Mouse (Mus musculus) forebrain, embryonic 13.5 days (tissue): ENCODE data around the gene Stam. TPM values are rescaled to one million over a fixed set of nuclear protein-coding genes. Genes with fewer than 3 reads are reported as not detected.

Experiments
- ATAC-seq: fragments of 200-750 bp; cut with Nextera tagmentation; 2 replicates; pipeline ENCODE4 v1.8.0; 2017
- H3K27ac ChIP-seq: fragments of 300-500 bp; sonication (generic); 2 replicates; pipeline ENCODE4 v1.5.1; 2015; ENCODE audit warnings: inconsistent platforms, mild to moderate bottlenecking, moderate library complexity
- H3K27me3 ChIP-seq: fragments of 300-500 bp; sonication (generic); 2 replicates; pipeline ENCODE4 v1.6.1; 2015; ENCODE audit warnings: mild to moderate bottlenecking, inconsistent platforms
- H3K36me3 ChIP-seq: fragments of 300-500 bp; sonication (generic); 2 replicates; pipeline ENCODE4 v1.6.1; 2015; ENCODE audit warnings: mild to moderate bottlenecking, inconsistent platforms; ENCODE audit not compliant: poor library complexity, severe bottlenecking
- H3K4me1 ChIP-seq: fragments of 300-500 bp; sonication (generic); 2 replicates; pipeline ENCODE4 v1.6.1; 2015; ENCODE audit warnings: inconsistent platforms
- H3K4me2 ChIP-seq: fragments of 300-500 bp; sonication (generic); 2 replicates; pipeline ENCODE4 v1.6.1; 2015; ENCODE audit warnings: inconsistent platforms, mild to moderate bottlenecking, moderate library complexity
- H3K4me3 ChIP-seq: fragments of 300-500 bp; sonication (generic); 2 replicates; pipeline ENCODE4 v1.5.1; 2015; ENCODE audit warnings: mild to moderate bottlenecking, inconsistent platforms
- H3K9ac ChIP-seq: fragments of 300-500 bp; sonication (generic); 2 replicates; pipeline ENCODE4 v1.6.1; 2015; ENCODE audit warnings: mild to moderate bottlenecking, inconsistent platforms
- H3K9me3 ChIP-seq: fragments of 300-500 bp; sonication (generic); replicated peaks from 2 replicates; pipeline ENCODE4 v1.6.1; 2016; ENCODE audit warnings: inconsistent platforms
- WGBS: fragments of 180-500 bp; shearing (Covaris S2); methylation state at CpG from one replicate; pipeline ENCODE4 v1.1.7; 2015; 5-methylcytosine and 5-hydroxymethylcytosine counted together
- polyA plus RNA-seq: library from polyadenylated mRNA; unstranded; fragments of >200 nt; fragmentation: Nextera tagmentation; extraction: Ambion mirVana; gene quantifications from 2 replicates; pipeline ENCODE4 v1.2.1, GENCODE M21; 2015

The Stam gene
- polyA plus RNA-seq, 1 experiment from 2014 or later: 108 TPM

GRCm38 (mm10) chr2:14130641-14131339 lies 56.9 kb downstream of the Stam start:
- no peak for ATAC-seq
- H3K36me3 ChIP-seq: peaks cover 34% of the 10 kb centered on the region
- no peak overlapping the region for H3K4me2 ChIP-seq
- no peak overlapping the region for H3K9ac ChIP-seq
- WGBS: 92% methylated on average over 12 of the region's 12 CpGs
- H3K9me3 ChIP-seq: no peaks in the 10 kb centered on the region
- no peak overlapping the region for H3K4me3 ChIP-seq
- H3K27me3 ChIP-seq: no peaks in the 10 kb centered on the region
- no peaks in the 10 kb centered on the region for H3K4me1 ChIP-seq
- H3K27ac ChIP-seq: no peak overlapping the region

GRCm38 (mm10) chr2:14132468-14133326 lies 58.8 kb downstream of the Stam start:
- Histone ChIP-seq H3K4me1 (no peaks in the 10 kb centered on the region), H3K36me3 (peaks cover 36% of the 10 kb centered on the region), H3K9ac (no peak overlapping the region), H3K27ac (no peak overlapping the region), H3K9me3 (no peaks in the 10 kb centered on the region), H3K27me3 (no peaks in the 10 kb centered on the region), H3K4me2 (no peak overlapping the region), H3K4me3 (no peak overlapping the region)
- WGBS: 90% methylated on average over 4 of the region's 4 CpGs
- peak; percentile 72; the same call in 1 of the 2 replicates for ATAC-seq

GRCm38 (mm10) chr2:14136906-14137305 lies 63.0 kb downstream of the Stam start:
- no peak overlapping the region for H3K9ac ChIP-seq
- no peaks in the 10 kb centered on the region for H3K27me3 ChIP-seq
- no peak for ATAC-seq
- H3K4me3 ChIP-seq: no peak overlapping the region
- no peak overlapping the region for H3K4me2 ChIP-seq
- H3K9me3 ChIP-seq: no peaks in the 10 kb centered on the region
- no peaks in the 10 kb centered on the region for H3K4me1 ChIP-seq
- peaks cover 38% of the 10 kb centered on the region for H3K36me3 ChIP-seq
- H3K27ac ChIP-seq: no peak overlapping the region
- 66% methylated on average over 3 of the region's 3 CpGs for WGBS

DNA sequence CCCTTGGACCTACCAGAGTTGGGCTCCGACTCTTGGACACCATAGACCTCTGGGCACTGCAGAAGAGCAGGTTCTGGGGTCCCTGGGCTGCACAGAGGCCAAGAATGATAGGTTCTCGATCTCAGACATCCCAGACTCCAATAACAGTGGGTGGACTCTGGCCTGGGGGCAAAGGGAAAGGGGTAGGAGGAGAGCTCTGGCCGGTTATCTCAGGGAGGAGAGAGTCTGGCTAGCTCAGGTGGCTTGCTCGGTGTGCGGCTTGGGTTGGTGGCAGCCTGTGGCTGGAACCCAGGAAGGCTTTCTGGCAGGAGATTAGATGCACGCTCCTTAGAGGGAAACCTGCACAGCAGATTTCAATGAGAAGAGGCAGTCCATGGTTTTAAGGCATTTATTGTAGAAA lies 65.7 kb downstream of the Stam start:
- H3K27me3 ChIP-seq: no peaks in the 10 kb centered on the region
- H3K36me3 ChIP-seq: peaks cover 52% of the 10 kb centered on the region
- ATAC-seq: no peak; the same call in 1 of the 2 replicates
- no peaks in the 10 kb centered on the region for H3K4me1 ChIP-seq
- H3K9me3 ChIP-seq: no peaks in the 10 kb centered on the region
- H3K4me2 ChIP-seq: no peak overlapping the region
- WGBS: 82% methylated on average over 6 of the region's 6 CpGs
- no peak overlapping the region for H3K27ac ChIP-seq
- H3K4me3 ChIP-seq: no peak overlapping the region
- no peak overlapping the region for H3K9ac ChIP-seq

DNA sequence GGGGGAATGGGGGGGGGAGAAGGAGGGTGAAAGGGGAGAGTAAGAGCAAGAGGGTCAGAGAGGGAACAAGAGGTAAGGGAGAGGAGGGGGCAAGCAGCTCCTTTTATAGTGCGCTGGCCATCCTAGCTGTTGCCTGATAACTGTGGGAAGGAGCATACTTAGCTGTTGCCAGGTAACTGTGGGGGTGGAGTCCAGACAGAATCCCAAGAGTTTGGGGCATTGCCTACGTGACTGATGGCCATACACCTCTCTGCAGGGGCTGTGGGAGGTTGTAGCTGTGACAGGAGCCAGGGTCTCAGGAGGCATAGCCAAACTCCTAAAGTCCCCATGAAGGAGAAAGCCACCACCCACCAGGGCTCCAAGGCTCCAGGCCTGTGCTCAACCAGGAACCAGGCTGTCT lies 66.1 kb downstream of the Stam start:
- H3K9me3 ChIP-seq: no peaks in the 10 kb centered on the region
- WGBS: 60% methylated on average over 2 of the region's 2 CpGs
- H3K4me3 ChIP-seq: no peak overlapping the region
- H3K27me3 ChIP-seq: no peaks in the 10 kb centered on the region
- H3K27ac ChIP-seq: no peak overlapping the region
- peaks cover 56% of the 10 kb centered on the region for H3K36me3 ChIP-seq
- no peak overlapping the region for H3K9ac ChIP-seq
- no peak overlapping the region for H3K4me2 ChIP-seq
- no peaks in the 10 kb centered on the region for H3K4me1 ChIP-seq
- ATAC-seq: no peak

- H3K36me3 ChIP-seq: peaks cover 37% of the 10 kb centered on the region
- H3K27ac ChIP-seq: no peak overlapping the region
- no peaks in the 10 kb centered on the region for H3K9me3 ChIP-seq
- 90% methylated on average over 3 of the region's 3 CpGs for WGBS
- ATAC-seq: no peak
- H3K9ac ChIP-seq: no peak overlapping the region
- H3K4me3 ChIP-seq: no peak overlapping the region
- no peak overlapping the region for H3K4me2 ChIP-seq
- no peaks in the 10 kb centered on the region for H3K27me3 ChIP-seq
- no peaks in the 10 kb centered on the region for H3K4me1 ChIP-seq
Observed at GRCm38 (mm10) chr2:14145311-14145710, 71.4 kb downstream of the Stam start.

DNA sequence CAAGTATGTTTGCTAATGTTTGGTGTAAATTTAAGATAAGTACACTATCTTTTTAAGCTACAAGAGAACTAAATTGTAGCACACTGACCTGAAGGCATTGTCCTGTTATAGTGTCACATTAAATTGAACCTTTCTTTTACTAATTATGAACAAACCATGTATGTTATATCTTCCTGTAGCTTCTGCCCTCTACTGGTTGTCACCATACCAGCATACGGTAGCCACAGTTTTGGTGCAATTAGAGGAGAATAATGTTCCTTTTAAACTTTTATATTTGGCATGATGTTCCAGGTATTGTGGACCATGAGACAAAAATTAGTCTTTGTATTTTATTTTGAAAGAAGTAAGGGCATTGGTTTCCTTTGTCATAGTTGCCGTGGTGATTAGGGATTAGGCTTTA lies 73.0 kb downstream of the Stam start:
- 79% methylated on average over 2 of the region's 2 CpGs for WGBS
- Histone ChIP-seq H3K4me1 (no peaks in the 10 kb centered on the region), H3K9me3 (no peaks in the 10 kb centered on the region), H3K4me2 (no peak overlapping the region), H3K27ac (no peak overlapping the region), H3K9ac (no peak overlapping the region), H3K4me3 (no peak overlapping the region), H3K27me3 (no peaks in the 10 kb centered on the region), H3K36me3 (peaks cover 31% of the 10 kb centered on the region)
- ATAC-seq: 0 out of 2 replicates have a peak, but pooled peaks have one; percentile 24

DNA sequence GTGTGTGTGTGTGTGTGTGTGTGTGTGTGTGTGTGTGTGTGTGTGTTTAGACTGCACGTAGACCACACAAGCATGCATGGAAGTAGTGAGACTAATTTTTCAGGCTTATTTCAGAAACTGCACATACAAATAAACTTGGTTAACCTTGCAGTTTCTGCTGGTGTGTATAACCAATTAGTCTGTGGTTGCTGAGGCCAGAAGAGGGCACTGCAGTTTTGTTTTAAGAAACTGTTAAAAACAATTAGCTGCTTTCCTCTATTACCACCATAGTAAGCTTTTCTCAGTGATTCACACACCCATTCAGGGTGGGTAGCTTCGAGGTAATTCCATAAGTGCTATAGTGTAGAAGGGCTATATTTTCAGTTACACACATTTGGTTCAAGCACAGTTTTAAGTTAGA lies 76.9 kb downstream of the Stam start:
- Histone ChIP-seq H3K27me3 (no peaks in the 10 kb centered on the region), H3K27ac (no peak overlapping the region), H3K9ac (no peak overlapping the region), H3K4me1 (no peaks in the 10 kb centered on the region), H3K36me3 (peaks cover 15% of the 10 kb centered on the region), H3K4me3 (no peak overlapping the region), H3K4me2 (no peak overlapping the region), H3K9me3 (no peaks in the 10 kb centered on the region)
- ATAC-seq: no peak
- WGBS: 83% methylated on average over 2 of the region's 2 CpGs

DNA sequence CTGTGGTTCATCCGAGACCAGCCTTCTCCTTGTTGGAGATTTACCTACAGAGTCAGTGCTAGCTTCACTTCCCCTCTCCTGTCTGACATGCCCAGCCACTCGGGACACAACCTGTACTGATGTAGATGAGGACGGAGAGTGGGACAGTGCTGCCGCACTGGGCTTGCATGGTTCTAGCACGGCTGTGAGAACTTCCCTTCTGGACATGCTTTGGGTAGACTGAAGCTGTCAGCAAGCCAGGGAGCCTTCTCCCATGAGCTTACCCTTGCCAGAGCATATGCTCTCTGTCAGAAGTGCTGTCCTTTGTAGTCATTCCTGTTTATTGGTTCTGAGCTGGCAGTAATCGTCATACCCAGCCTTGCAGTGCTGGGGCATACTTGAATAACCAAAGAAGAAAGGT lies 78.0 kb downstream of the Stam start:
- Histone ChIP-seq H3K4me2 (no peak overlapping the region), H3K27ac (no peak overlapping the region), H3K4me1 (no peaks in the 10 kb centered on the region), H3K36me3 (peaks cover 11% of the 10 kb centered on the region; the same call in 1 of the 2 replicates), H3K9me3 (no peaks in the 10 kb centered on the region), H3K4me3 (no peak overlapping the region), H3K9ac (no peak overlapping the region), H3K27me3 (no peaks in the 10 kb centered on the region)
- no peak for ATAC-seq
- WGBS: 88% methylated on average over 6 of the region's 6 CpGs

DNA sequence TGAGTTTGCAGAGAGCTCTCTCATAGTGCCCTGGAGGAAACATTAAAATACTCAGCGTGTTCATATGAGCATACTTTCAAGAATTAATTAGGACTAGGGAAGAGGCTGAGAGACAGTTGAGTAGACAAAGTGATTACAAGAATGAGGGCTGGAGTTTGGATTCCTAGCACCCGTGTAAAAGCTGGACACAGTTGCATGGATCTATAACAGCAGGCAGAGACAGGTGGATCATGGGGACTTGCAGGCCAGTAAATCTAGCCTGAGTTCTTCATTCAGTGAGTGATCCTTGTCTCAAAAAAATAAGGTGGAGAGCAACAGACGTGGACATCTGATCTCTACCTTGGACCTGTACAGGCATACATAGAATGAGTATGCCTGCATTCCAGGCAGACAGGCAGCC lies 85.1 kb downstream of the Stam start:
- WGBS: 89% methylated on average over 3 of the region's 3 CpGs
- no peak for ATAC-seq

DNA sequence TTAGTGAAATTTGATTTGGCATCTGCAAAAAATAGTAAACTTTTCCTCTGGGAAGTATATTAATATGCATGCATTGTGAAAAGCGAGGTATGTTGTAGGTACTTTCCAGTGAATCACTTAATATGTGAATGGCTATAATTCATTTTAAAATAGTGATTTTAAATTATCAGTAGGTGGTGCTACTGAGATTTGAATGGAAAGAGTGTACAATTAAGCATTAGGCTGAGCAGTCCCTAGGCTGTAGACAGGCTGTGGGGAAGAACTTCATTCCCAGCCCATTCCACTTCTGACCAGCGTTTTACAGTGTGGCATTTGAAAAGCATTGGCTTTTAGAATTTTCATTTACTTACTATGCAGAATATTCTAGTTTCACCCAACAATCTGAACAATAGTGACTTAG lies 85.9 kb downstream of the Stam start:
- H3K4me3 ChIP-seq: no peak overlapping the region
- H3K9me3 ChIP-seq: no peaks in the 10 kb centered on the region
- H3K4me2 ChIP-seq: no peak overlapping the region
- no peaks in the 10 kb centered on the region for H3K27me3 ChIP-seq
- no peak overlapping the region for H3K27ac ChIP-seq
- peak; percentile 41; the same call in 1 of the 2 replicates for ATAC-seq
- no peaks in the 10 kb centered on the region for H3K4me1 ChIP-seq
- H3K9ac ChIP-seq: no peak overlapping the region
- WGBS: 91% methylated on average over 2 of the region's 2 CpGs
- H3K36me3 ChIP-seq: peaks cover 4% of the 10 kb centered on the region; the same call in 1 of the 2 replicates

More for the DNA sequence above, 85.1 kb downstream of the Stam start:
- Histone ChIP-seq H3K27ac (no peak overlapping the region), H3K4me3 (no peak overlapping the region), H3K27me3 (no peaks in the 10 kb centered on the region), H3K4me2 (no peak overlapping the region), H3K9ac (no peak overlapping the region), H3K36me3 (peaks cover 6% of the 10 kb centered on the region; the same call in 1 of the 2 replicates), H3K9me3 (no peaks in the 10 kb centered on the region), H3K4me1 (no peaks in the 10 kb centered on the region)

GRCm38 (mm10) chr2:14164459-14165030 lies 90.6 kb downstream of the Stam start:
- H3K9ac ChIP-seq: no peak overlapping the region
- H3K27me3 ChIP-seq: no peaks in the 10 kb centered on the region
- H3K27ac ChIP-seq: no peak overlapping the region
- WGBS: 79% methylated on average over 5 of the region's 5 CpGs
- no peaks in the 10 kb centered on the region for H3K4me1 ChIP-seq
- no peaks in the 10 kb centered on the region for H3K36me3 ChIP-seq
- H3K9me3 ChIP-seq: no peaks in the 10 kb centered on the region
- H3K4me2 ChIP-seq: no peak overlapping the region
- no peak for ATAC-seq
- no peak overlapping the region for H3K4me3 ChIP-seq
